Mouse (Mus musculus): ENCODE measurements around the gene Ercc6l.

Ercc6l gene

GRCm38 (mm10) chrX:102156618-102157422, at the start of gene Ercc6l:
Gene Ercc6l (minus strand): TSS chrX:102157091.
- DNase-seq (ENCODE audit: low spot score in 2 of 2) = peak; percentile 78 to 81

DNA sequence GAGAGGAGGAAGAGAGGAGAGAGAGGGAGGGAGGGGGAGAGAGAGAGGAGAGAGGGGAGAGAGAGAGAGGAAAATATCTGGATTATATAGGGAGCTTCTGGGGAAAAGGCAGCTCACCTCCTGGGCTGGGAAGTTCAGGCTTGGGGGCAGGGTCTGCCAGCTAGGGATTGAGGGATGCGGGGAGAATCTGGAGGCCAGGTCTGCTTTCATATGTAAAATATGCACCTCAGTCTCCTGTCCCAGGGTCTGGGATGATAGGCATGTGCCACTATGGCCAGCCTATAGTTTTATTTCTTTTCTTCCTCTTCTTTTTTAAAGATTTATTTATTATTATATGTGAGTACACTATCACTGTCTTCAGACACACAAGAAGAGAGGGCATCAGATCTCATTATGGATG, 33.9 kb upstream of the Ercc6l start:
- no peak for DNase-seq (ENCODE audit: low spot score in 2 of 2)

- no peak for DNase-seq (ENCODE audit: low spot score in 2 of 2)
Measured at GRCm38 (mm10) chrX:102189581-102189980, 32.7 kb upstream of the Ercc6l start.

- peak; percentile 61 to 75 for DNase-seq (ENCODE audit: low spot score in 2 of 2)
Measured at GRCm38 (mm10) chrX:102188712-102189497, 32.0 kb upstream of the Ercc6l start, which contains the start of gene Rps4x. Gene Rps4x (minus strand): TSS chrX:102189394.

DNA sequence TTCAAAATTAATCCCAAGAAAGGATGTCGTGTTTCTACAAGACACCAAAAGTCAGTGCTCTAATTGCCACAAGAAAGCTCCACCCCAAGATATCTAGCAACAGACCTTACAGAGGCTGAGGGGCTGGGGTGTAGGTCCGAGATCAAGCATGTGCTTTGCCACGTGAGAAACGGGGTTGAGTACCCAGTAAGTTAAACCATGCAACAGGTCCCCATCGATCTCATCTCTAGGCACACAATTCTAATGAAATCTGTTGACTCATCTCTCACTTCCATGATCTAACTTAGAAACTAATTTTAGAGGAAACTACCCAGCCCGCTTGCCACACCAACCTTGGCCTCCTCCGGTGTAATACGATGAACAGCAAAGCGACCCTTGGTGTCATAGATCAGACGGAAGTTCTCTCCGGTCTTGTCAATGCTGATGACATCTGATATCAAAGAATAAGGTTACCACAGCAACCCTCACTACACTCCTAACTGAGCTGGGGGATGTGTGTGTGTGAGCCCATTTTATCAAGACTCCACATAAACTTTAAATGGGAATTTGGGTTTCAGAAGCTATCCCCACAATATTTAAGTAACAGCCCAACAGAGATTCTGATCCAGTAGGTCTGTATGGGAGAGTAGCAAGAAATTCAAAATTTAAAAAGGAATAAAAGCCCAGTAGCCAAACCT, 30.3 kb upstream of the Ercc6l start:
- DNase-seq (ENCODE audit: low spot score in 2 of 2) = no peak

DNA sequence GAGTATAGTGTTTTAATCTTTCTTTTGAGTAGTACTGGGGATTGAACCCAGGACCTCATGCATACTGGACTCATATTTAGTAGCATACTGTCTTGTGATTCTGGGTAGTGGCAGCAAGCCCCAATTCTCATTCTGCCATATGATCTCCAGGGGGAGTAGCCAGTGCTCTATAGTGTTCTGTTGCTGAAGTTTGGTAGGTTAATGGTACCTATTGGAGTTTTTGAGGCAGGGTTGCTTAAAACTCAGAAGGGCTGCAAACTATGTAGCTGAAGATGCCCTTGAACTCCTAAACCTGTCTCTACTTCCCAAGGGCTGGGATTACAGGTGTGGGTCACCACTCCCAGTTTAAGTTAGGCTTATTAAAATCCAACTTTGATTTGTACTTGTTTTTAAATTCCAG, 25.7 kb upstream of the Ercc6l start:
- no peak for DNase-seq (ENCODE audit: low spot score in 2 of 2)

DNA sequence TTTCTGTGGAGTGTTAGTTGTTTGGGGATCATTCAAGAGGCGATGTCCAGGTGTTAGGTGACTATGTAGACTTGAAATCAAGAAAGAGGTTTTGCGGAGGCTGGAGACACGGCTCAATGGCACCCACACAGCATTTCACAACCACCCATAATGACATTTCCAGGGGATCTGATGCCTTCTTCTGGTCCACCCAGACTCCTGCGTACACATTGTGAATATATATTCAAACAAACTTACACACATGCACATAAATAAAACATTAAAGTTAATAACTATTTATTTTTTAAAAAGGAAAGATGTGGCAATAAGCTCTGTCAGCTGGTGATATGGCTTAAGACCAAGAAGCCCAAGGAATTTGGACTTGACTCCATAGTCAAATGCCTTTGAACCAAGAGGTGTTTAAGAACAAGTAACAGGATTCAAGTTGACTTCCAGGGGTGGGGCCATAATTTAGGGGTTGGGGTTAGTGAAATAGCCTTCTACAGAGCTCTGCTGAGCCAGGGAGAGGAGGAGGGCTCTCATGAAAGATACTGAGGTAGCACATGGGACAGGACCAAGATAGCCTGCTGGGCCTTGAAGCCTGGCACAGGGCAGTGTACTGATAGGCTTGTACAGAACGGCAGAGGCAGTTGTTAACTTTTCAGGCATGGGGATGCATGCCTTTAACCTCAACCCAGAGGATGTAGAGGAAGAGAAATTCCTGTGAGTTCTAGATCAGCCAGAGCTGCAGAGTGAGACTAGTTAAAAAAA, 18.8 kb upstream of the Ercc6l start:
- DNase-seq (ENCODE audit: low spot score in 2 of 2) = no peak

DNA sequence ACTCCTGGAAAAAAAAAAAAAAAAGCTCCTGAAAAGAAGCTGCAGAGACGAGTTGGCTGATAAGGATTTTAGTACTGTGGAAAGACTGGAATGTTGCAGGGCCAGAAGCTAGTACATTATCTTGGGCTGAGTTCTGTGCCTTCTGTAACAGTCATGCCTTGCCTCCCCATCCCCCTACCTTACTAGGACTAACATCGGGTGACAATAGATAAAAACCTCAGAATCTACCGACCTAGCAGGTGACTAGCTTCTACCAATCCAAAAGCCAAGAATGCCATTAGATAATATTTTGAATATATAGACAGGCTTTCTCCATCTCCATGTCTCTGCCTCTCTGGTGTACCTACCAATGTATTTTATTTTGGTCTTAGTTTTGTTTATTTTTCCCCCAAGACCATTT, 14.0 kb upstream of the Ercc6l start:
- DNase-seq (ENCODE audit: low spot score in 2 of 2) = no peak

GRCm38 (mm10) chrX:102170135-102170534, 13.2 kb upstream of the Ercc6l start:
- no peak for DNase-seq (ENCODE audit: low spot score in 2 of 2)

DNA sequence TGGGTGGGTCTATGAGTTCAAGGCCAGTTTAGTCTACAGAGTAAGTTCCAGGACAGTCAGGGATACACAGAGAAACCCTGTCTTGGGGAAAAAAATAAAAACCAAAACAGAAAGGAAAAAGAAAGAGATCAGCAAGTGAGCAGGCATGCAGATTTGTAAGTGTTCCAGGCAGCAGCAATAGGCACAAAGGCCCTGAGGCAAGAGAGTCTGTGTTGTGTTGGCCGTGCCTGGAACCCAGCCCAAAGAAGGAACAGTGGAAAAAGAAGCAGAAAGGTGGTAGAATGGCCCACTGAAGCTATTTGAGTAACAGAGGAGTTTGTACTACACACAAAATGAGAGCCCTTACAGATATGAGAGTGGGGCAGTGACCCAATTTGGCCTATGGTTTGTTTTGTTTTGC, 12.8 kb upstream of the Ercc6l start:
- DNase-seq (ENCODE audit: low spot score in 2 of 2) = no peak

- no peak for DNase-seq (ENCODE audit: low spot score in 2 of 2)
Measured at GRCm38 (mm10) chrX:102166986-102167385, 10.1 kb upstream of the Ercc6l start.

DNA sequence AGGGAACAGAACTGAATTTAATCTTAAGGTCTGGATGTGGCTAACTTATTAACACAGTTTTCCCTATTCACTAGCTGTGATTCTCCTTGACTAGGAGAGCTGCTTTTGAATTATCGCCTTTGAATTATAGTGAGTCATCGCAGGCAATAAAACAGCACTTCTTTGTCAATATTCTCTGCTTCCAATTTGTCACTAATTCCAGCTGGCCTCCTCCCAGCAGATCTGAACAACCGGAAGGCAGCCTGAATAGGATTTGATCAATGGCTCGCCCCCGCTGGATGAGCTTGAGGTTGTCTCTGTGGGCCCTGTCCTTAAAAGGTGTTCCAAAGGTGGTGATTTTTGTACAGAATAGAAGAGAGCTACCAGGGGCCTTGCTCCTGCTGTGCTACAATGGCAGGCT, 9.6 kb upstream of the Ercc6l start:
- no peak for DNase-seq (ENCODE audit: low spot score in 2 of 2)

- DNase-seq (ENCODE audit: low spot score in 2 of 2) = no peak
Measured at GRCm38 (mm10) chrX:102163529-102163928, 6.6 kb upstream of the Ercc6l start.

DNA sequence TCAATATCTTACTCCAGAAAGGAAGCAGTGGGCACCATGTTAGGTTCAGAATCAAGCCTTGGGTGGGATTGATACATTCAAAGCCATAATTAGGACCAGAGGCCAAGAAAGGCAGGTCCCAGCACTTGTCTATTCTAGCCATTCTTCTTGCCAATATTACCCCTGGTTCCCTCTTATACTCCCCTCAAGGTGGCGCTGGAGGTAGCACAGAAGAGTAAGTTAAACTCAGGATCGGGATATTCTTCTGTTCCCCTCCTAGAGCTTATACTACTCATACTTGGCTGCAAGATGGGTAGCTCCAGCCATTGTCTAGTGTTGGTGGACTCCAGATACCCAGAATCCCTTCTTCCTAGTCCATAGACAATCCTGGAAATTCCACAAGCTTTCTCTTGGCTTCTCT, 6.2 kb upstream of the Ercc6l start:
- DNase-seq (ENCODE audit: low spot score in 2 of 2) = no peak

- no peak for DNase-seq (ENCODE audit: low spot score in 2 of 2)
Measured at GRCm38 (mm10) chrX:102160528-102160927, 3.6 kb upstream of the Ercc6l start.

GRCm38 (mm10) chrX:102159778-102160177, 2.9 kb upstream of the Ercc6l start:
- DNase-seq (ENCODE audit: low spot score in 2 of 2) = no peak

DNA sequence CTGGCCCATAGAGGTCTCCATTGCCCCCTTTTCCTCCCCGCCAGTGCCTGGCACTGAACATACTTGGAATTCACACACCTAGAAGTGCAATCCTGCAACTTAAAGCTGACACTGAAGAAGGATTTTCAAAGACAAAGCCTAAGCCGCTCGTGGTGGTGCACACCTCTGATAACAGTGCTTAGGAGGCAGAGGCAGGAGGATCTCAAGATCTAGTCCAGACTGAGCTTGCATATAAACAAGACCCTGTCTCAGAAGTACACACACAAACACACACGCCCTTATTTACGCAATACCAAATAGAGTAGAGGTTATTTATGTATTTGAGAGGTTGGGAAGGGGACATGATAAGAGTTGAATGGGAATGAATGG, 516 bp upstream of the Ercc6l start:
- DNase-seq (ENCODE audit: low spot score in 2 of 2) = no peak

GRCm38 (mm10) chrX:102141157-102141556, 15.7 kb downstream of the Ercc6l start:
- no peak for DNase-seq (ENCODE audit: low spot score in 2 of 2)

- DNase-seq (ENCODE audit: low spot score in 2 of 2) = no peak
Measured at GRCm38 (mm10) chrX:102121321-102121720, 35.6 kb downstream of the Ercc6l start.

DNA sequence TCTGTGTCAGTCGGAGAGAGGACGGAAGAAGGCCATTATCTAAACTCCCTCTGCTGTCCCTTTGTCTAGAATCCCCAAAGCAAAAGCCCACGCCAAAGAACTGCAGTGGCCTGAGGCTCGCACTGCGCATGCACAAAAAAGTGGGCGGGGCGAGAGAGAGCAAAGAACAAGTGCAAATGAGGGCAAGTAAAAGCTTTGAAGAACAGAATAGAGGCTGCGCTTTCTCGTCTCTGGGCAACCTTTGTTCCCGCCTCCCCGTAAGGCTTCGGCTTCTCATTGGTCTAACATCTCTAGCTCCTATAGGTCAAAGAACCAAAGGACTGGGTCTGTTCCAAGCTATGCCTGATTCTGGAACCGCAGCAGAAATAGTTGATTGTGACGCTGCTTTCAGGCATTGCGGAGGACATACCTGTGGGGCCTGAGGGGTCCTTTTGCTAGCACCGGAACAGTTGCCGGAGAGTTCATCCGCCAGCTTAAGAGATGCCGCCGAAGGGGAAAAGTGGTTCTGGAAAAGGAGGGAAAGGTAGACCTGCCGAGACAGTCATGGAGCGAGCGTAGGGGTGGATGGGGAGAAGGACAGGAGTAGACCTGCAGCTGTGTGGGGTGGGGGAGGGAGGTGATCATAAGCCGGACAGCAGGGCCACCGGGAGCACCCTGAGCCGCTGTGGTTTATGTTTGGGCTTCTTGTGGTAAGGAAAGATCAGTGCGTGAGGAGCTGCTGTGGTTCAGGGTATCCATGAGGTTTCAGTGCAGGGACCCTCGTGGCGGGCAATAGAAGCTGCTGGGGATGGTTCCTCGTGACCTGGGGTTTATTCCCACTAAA, 37.6 kb downstream of the Ercc6l start, which contains the start of gene Pin4:
TSS of gene Pin4 (plus strand) at position 406 of the 823 bp plus-strand sequence.
- DNase-seq (ENCODE audit: low spot score in 2 of 2) = peak; percentile 87 to 96

DNA sequence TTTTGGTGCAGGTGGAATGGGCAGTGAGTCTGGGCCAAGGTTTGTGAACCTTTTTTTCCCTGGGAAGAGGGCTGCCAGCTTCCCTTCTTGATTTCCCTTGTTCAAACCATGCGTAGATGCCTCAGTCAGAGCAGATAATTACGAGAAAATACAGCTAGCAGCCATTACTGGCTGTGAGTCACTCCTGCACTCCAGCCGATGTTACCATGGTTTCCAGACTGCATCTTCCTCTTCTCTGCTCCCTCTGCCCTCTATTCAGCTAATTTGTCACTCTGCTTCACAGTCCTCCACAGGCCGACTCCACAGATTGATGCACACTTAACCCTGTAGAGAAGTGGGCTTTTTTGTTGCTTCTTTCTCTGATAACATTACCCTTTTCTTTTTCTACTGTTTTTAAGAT, 41.2 kb downstream of the Ercc6l start:
- no peak for DNase-seq (ENCODE audit: low spot score in 2 of 2)
